In the genomic region with DNA sequence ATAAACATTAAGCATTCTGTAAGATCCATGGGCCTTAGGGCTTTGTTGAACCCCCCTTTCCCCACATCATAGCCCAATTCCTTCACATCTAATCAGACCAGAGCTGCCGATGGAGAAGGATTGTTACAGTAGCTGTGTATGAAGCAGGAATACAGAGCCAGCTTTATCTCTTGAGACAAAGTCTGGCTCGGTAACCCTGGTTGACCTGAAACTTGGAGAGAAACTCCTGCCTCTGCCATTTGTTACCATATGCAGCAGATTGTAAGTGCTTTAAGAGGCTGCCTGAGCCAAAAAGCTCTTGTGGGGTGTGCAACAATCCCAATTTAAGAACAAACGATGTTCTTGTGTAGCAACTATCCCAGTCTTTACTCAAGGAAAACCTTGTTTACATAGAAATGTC, we compare ENCODE assay signal across 7 mouse cellular contexts. TPM values are rescaled to one million over a fixed set of nuclear protein-coding genes. Genes with fewer than 3 reads are reported as not detected.
DNase-seq lines count a peak whose midpoint lies in the region; ATAC-seq and TF ChIP-seq lines count a peak whose summit lies in the region.

No protein-coding gene starts in this region.

- no peaks in the 10 kb centered on the region for H3K9me3 ChIP-seq in lung, embryonic 15.5 days
- no peaks in the 10 kb centered on the region; the same call in 1 of the 2 replicates for H3K9me3 ChIP-seq in forebrain, embryonic 10.5 days
- H3K9me3 ChIP-seq in limb, embryonic 10.5 days (replicated peaks) = no peaks in the 10 kb centered on the region

- WGBS in lung, embryonic 15.5 days = 33% methylated on average over 3 of the region's 3 CpGs
- WGBS in lung, adult 2 months = 46% methylated on average over 3 of the region's 3 CpGs
- WGBS in forebrain, embryonic 10.5 days = 80% methylated on average over 3 of the region's 3 CpGs
- WGBS in limb, embryonic 10.5 days = 77% methylated on average over 3 of the region's 3 CpGs
- WGBS in small intestine, adult 2 months = 33% methylated on average over 3 of the region's 3 CpGs

- no peak for TF ChIP-seq POLR2A in lung, adult 2 months (IDR thresholded peaks at IDR 0.05; ENCODE audit: borderline replicate concordance, extremely low read depth, low read depth, low read length)
- TF ChIP-seq POLR2A in small intestine, adult 2 months (IDR thresholded peaks at IDR 0.05; ENCODE audit: low read depth, low read length) = no peak

- H3K27ac ChIP-seq in lung, embryonic 15.5 days = no peak overlapping the region
- H3K27ac ChIP-seq in forebrain, embryonic 10.5 days = peak overlapping the region; percentile 94
- H3K27ac ChIP-seq in limb, embryonic 10.5 days = peak overlapping the region; percentile 91; the same call in 1 of the 2 replicates
- H3K27ac ChIP-seq in small intestine, adult 2 months (ENCODE audit: insufficient read depth, low read depth, low read length) = peak overlapping the region; percentile 62; the same call in 1 of the 2 replicates

- H3K9ac ChIP-seq in lung, embryonic 15.5 days = peak overlapping the region; percentile 84

- peak overlapping the region; percentile 87 for H3K4me3 ChIP-seq in lung, embryonic 15.5 days
- H3K4me3 ChIP-seq in lung, adult 2 months (replicated peaks; ENCODE audit: extremely low read depth, low read depth, low read length) = no peak overlapping the region
- peak overlapping the region; percentile 91 for H3K4me3 ChIP-seq in forebrain, embryonic 10.5 days
- H3K4me3 ChIP-seq in limb, embryonic 10.5 days = peak overlapping the region; percentile 82
- H3K4me3 ChIP-seq in small intestine, adult 2 months (ENCODE audit: low read depth, low read length) = no peak overlapping the region

- no peaks in the 10 kb centered on the region for H3K36me3 ChIP-seq in lung, embryonic 15.5 days
- peaks cover 4% of the 10 kb centered on the region for H3K36me3 ChIP-seq in forebrain, embryonic 10.5 days (replicated peaks)
- peaks cover 2% of the 10 kb centered on the region; the same call in 1 of the 2 replicates for H3K36me3 ChIP-seq in limb, embryonic 10.5 days
- H3K36me3 ChIP-seq in small intestine, adult 2 months (ENCODE audit: control insufficient read depth, insufficient read depth, low read length) = no peaks in the 10 kb centered on the region

- ATAC-seq in lung, embryonic 15.5 days (ENCODE audit: borderline replicate concordance, extremely low read depth, low FRiP score, low TSS enrichment) = no peak

- H3K4me2 ChIP-seq in lung, embryonic 15.5 days = peak overlapping the region; percentile 90

- no peak for DNase-seq in lung, adult 2 months
- no peak for DNase-seq in forebrain, embryonic 10.5 days (ENCODE audit: extremely low spot score, low spot score)
- DNase-seq in limb, embryonic 10.5 days (ENCODE audit: low spot score) = no peak
- no peak for DNase-seq in frontal cortex, postnatal 10 days (ENCODE audit: low spot score in 2 of 2)
- no peak for DNase-seq in left cerebral cortex, adult 18-20 months (ENCODE audit: low spot score in 2 of 2)

- H3K4me1 ChIP-seq in lung, embryonic 15.5 days = peaks cover 29% of the 10 kb centered on the region
- peaks cover 12% of the 10 kb centered on the region for H3K4me1 ChIP-seq in lung, adult 2 months (ENCODE audit: control insufficient read depth, insufficient read depth, low read length)
- peaks cover 49% of the 10 kb centered on the region for H3K4me1 ChIP-seq in forebrain, embryonic 10.5 days
- peaks cover 29% of the 10 kb centered on the region for H3K4me1 ChIP-seq in limb, embryonic 10.5 days
- H3K4me1 ChIP-seq in small intestine, adult 2 months (ENCODE audit: control insufficient read depth, insufficient read depth, insufficient read length, low read length) = peaks cover 8% of the 10 kb centered on the region; the same call in 1 of the 2 replicates

- no peak for TF ChIP-seq CTCF in lung, adult 2 months (IDR thresholded peaks at IDR 0.05; ENCODE audit: insufficient read depth, low read length)
- TF ChIP-seq CTCF in small intestine, adult 2 months (IDR thresholded peaks at IDR 0.05; ENCODE audit: extremely low read depth, insufficient read length, insufficient replicate concordance, low read depth, low read length) = no peak

- H3K27me3 ChIP-seq in lung, embryonic 15.5 days = no peaks in the 10 kb centered on the region
- no peaks in the 10 kb centered on the region for H3K27me3 ChIP-seq in forebrain, embryonic 10.5 days (ENCODE audit: poor library complexity, severe bottlenecking)
- H3K27me3 ChIP-seq in limb, embryonic 10.5 days (ENCODE audit: low read depth, poor library complexity, severe bottlenecking) = peaks cover 33% of the 10 kb centered on the region
- no peaks in the 10 kb centered on the region for H3K27me3 ChIP-seq in small intestine, adult 2 months (ENCODE audit: control insufficient read depth, insufficient read depth, low read length)

RNA-seq across cellular contexts. Expression of a gene that starts 3.4 kb away (rescaled TPM):
- 376 and 415 TPM in 2 replicates for polyA plus RNA-seq in lung, embryonic 15.5 days (2015; fragmentation: Nextera tagmentation; extraction: Ambion mirVana)
- polyA plus RNA-seq in lung, adult 2 months (2012; rRNA removed) = 44.2 and 60.3 TPM in 2 replicates
- 383 and 405 TPM in 2 replicates for polyA plus RNA-seq in forebrain, embryonic 10.5 days (2016; fragmentation: Nextera tagmentation; extraction: Ambion mirVana)
- polyA plus RNA-seq in limb, embryonic 10.5 days (2016; fragmentation: Nextera tagmentation; extraction: Ambion mirVana) = 398 and 399 TPM in 2 replicates
- polyA plus RNA-seq in small intestine, adult 2 months (2012; rRNA removed) = 34.5 and 57.4 TPM in 2 replicates
- 100 to 1,000 TPM; 189 TPM for total RNA-seq in left cerebral cortex, adult 18-20 months (2021)

RNA-seq across cellular contexts. Expression of a gene that starts 3.4 kb away (rescaled TPM):
- polyA plus RNA-seq in lung, embryonic 15.5 days (2015; fragmentation: Nextera tagmentation; extraction: Ambion mirVana) = 130 and 131 TPM in 2 replicates
- polyA plus RNA-seq in lung, adult 2 months (2012; rRNA removed) = 79.2 and 81.6 TPM in 2 replicates
- 143 and 145 TPM in 2 replicates for polyA plus RNA-seq in forebrain, embryonic 10.5 days (2016; fragmentation: Nextera tagmentation; extraction: Ambion mirVana)
- 94.1 and 101 TPM in 2 replicates for polyA plus RNA-seq in limb, embryonic 10.5 days (2016; fragmentation: Nextera tagmentation; extraction: Ambion mirVana)
- polyA plus RNA-seq in small intestine, adult 2 months (2012; rRNA removed) = 80.4 and 89.9 TPM in 2 replicates
- 10 to 100 TPM; 32.9 to 40.3 TPM for total RNA-seq in left cerebral cortex, adult 18-20 months (2021)

Comparison
In these comparisons a context has a peak if more than half of its experiments do, and no peak if none do; other contexts are left out.
1. H3K4me3 ChIP-seq: peak in lung, embryonic 15.5 days (single experiment), forebrain, embryonic 10.5 days (single experiment) and limb, embryonic 10.5 days (single experiment); none in lung, adult 2 months (single experiment) and small intestine, adult 2 months (single experiment).